Mouse (Mus musculus): ENCODE data around the gene Kcnk5. TPM values are rescaled to one million over a fixed set of nuclear protein-coding genes. Genes with fewer than 3 reads are reported as not detected.
A peak's percentile ranks its signal among the peaks of the same experiment; 100 is the strongest.

Kcnk5 gene
- polyA plus RNA-seq, 1 experiment from 2014 or later = 7.1 TPM

GRCm38 (mm10) chr14:20173873-20174490, 7.6 kb downstream of the Kcnk5 start:
- WGBS = 86% methylated on average over 14 of the region's 14 CpGs
- DNase-seq (ENCODE audit: low spot score) = no peak
- H3K4me1 ChIP-seq = peaks cover 29% of the 10 kb centered on the region

GRCm38 (mm10) chr14:20172924-20173323, 8.7 kb downstream of the Kcnk5 start:
- no peak overlapping the region for H3K4me3 ChIP-seq
- H3K36me3 ChIP-seq = no peaks in the 10 kb centered on the region
- peaks cover 20% of the 10 kb centered on the region for H3K4me1 ChIP-seq
- WGBS = 26% methylated on average over 4 of the region's 4 CpGs
- H3K27me3 ChIP-seq (ENCODE audit: insufficient read depth, poor library complexity, severe bottlenecking) = no peaks in the 10 kb centered on the region
- H3K27ac ChIP-seq = peak overlapping the region; percentile 67
- no peak for DNase-seq (ENCODE audit: low spot score)
- H3K9me3 ChIP-seq = no peaks in the 10 kb centered on the region

More at GRCm38 (mm10) chr14:20173873-20174490, 7.6 kb downstream of the Kcnk5 start:
- no peaks in the 10 kb centered on the region for H3K9me3 ChIP-seq
- no peak overlapping the region for H3K27ac ChIP-seq
- no peak overlapping the region for H3K4me3 ChIP-seq
- no peaks in the 10 kb centered on the region for H3K36me3 ChIP-seq
- H3K27me3 ChIP-seq (ENCODE audit: insufficient read depth, poor library complexity, severe bottlenecking) = no peaks in the 10 kb centered on the region

- H3K4me1 ChIP-seq = peaks cover 21% of the 10 kb centered on the region
- peak overlapping the region; percentile 67 for H3K27ac ChIP-seq
- no peak overlapping the region for H3K4me3 ChIP-seq
- no peaks in the 10 kb centered on the region for H3K9me3 ChIP-seq
- 37% methylated on average over 5 of the region's 5 CpGs for WGBS
- H3K36me3 ChIP-seq = no peaks in the 10 kb centered on the region
- H3K27me3 ChIP-seq (ENCODE audit: insufficient read depth, poor library complexity, severe bottlenecking) = no peaks in the 10 kb centered on the region
- DNase-seq (ENCODE audit: low spot score) = no peak
Observed at GRCm38 (mm10) chr14:20172509-20172908, 9.1 kb downstream of the Kcnk5 start.

- no peaks in the 10 kb centered on the region for H3K27me3 ChIP-seq (ENCODE audit: insufficient read depth, poor library complexity, severe bottlenecking)
- peak overlapping the region; percentile 59 for H3K27ac ChIP-seq
- no peaks in the 10 kb centered on the region for H3K36me3 ChIP-seq
- peaks cover 24% of the 10 kb centered on the region for H3K4me1 ChIP-seq
- no peaks in the 10 kb centered on the region for H3K9me3 ChIP-seq
- no peak overlapping the region for H3K4me3 ChIP-seq
- DNase-seq (ENCODE audit: low spot score) = no peak
- WGBS = 78% methylated on average over 3 of the region's 3 CpGs
Observed at GRCm38 (mm10) chr14:20171840-20172239, 9.8 kb downstream of the Kcnk5 start.

GRCm38 (mm10) chr14:20169251-20169650, 12.4 kb downstream of the Kcnk5 start:
- no peaks in the 10 kb centered on the region for H3K36me3 ChIP-seq
- H3K27ac ChIP-seq = no peak overlapping the region
- no peaks in the 10 kb centered on the region for H3K9me3 ChIP-seq
- no peaks in the 10 kb centered on the region for H3K27me3 ChIP-seq (ENCODE audit: insufficient read depth, poor library complexity, severe bottlenecking)
- no peak for DNase-seq (ENCODE audit: low spot score)
- H3K4me1 ChIP-seq = peaks cover 41% of the 10 kb centered on the region
- WGBS = 90% methylated on average over 4 of the region's 4 CpGs
- H3K4me3 ChIP-seq = no peak overlapping the region

- 71% methylated on average over 1 of the region's 1 CpGs for WGBS
- H3K4me1 ChIP-seq = peaks cover 38% of the 10 kb centered on the region
- no peak overlapping the region for H3K27ac ChIP-seq
- H3K4me3 ChIP-seq = no peak overlapping the region
- H3K9me3 ChIP-seq = no peaks in the 10 kb centered on the region
- DNase-seq (ENCODE audit: low spot score) = no peak
- no peaks in the 10 kb centered on the region for H3K27me3 ChIP-seq (ENCODE audit: insufficient read depth, poor library complexity, severe bottlenecking)
- no peaks in the 10 kb centered on the region for H3K36me3 ChIP-seq
Observed at GRCm38 (mm10) chr14:20168478-20168877, 13.1 kb downstream of the Kcnk5 start.

- Histone ChIP-seq H3K9me3 (no peaks in the 10 kb centered on the region), H3K27me3 (ENCODE audit: insufficient read depth, poor library complexity, severe bottlenecking) (no peaks in the 10 kb centered on the region), H3K27ac (no peak overlapping the region), H3K4me3 (no peak overlapping the region), H3K4me1 (peaks cover 34% of the 10 kb centered on the region), H3K36me3 (no peaks in the 10 kb centered on the region)
- 86% methylated on average over 2 of the region's 2 CpGs for WGBS
- no peak for DNase-seq (ENCODE audit: low spot score)
Observed at GRCm38 (mm10) chr14:20168054-20168453, 13.6 kb downstream of the Kcnk5 start.

GRCm38 (mm10) chr14:20165413-20165812, 16.2 kb downstream of the Kcnk5 start:
- DNase-seq (ENCODE audit: low spot score) = no peak
- H3K4me3 ChIP-seq = no peak overlapping the region
- no peaks in the 10 kb centered on the region for H3K27me3 ChIP-seq (ENCODE audit: insufficient read depth, poor library complexity, severe bottlenecking)
- no peaks in the 10 kb centered on the region for H3K9me3 ChIP-seq
- H3K27ac ChIP-seq = no peak overlapping the region
- no peaks in the 10 kb centered on the region for H3K36me3 ChIP-seq
- WGBS = 41% methylated on average over 1 of the region's 1 CpGs
- H3K4me1 ChIP-seq = peaks cover 25% of the 10 kb centered on the region

GRCm38 (mm10) chr14:20164438-20164837, 17.2 kb downstream of the Kcnk5 start:
- DNase-seq (ENCODE audit: low spot score) = no peak
- Histone ChIP-seq H3K4me1 (peaks cover 35% of the 10 kb centered on the region), H3K27ac (no peak overlapping the region), H3K9me3 (no peaks in the 10 kb centered on the region), H3K27me3 (ENCODE audit: insufficient read depth, poor library complexity, severe bottlenecking) (no peaks in the 10 kb centered on the region), H3K4me3 (no peak overlapping the region), H3K36me3 (no peaks in the 10 kb centered on the region)
- WGBS = 88% methylated on average over 7 of the region's 7 CpGs

GRCm38 (mm10) chr14:20162686-20163085, 18.9 kb downstream of the Kcnk5 start:
- H3K4me1 ChIP-seq = peaks cover 42% of the 10 kb centered on the region
- H3K4me3 ChIP-seq = no peak overlapping the region
- WGBS = 80% methylated on average over 6 of the region's 6 CpGs
- H3K27me3 ChIP-seq (ENCODE audit: insufficient read depth, poor library complexity, severe bottlenecking) = no peaks in the 10 kb centered on the region
- H3K36me3 ChIP-seq = no peaks in the 10 kb centered on the region
- DNase-seq (ENCODE audit: low spot score) = no peak
- no peaks in the 10 kb centered on the region for H3K9me3 ChIP-seq
- no peak overlapping the region for H3K27ac ChIP-seq

GRCm38 (mm10) chr14:20158727-20159681, 22.6 kb downstream of the Kcnk5 start:
- Histone ChIP-seq H3K27ac (no peak overlapping the region), H3K36me3 (no peaks in the 10 kb centered on the region), H3K9me3 (no peaks in the 10 kb centered on the region), H3K4me3 (no peak overlapping the region), H3K27me3 (ENCODE audit: insufficient read depth, poor library complexity, severe bottlenecking) (0 out of 2 replicates have a peak, but pooled peaks cover 4% of the 10 kb centered on the region), H3K4me1 (peaks cover 49% of the 10 kb centered on the region)
- 72% methylated on average over 8 of the region's 8 CpGs for WGBS
- DNase-seq (ENCODE audit: low spot score) = no peak

- Histone ChIP-seq H3K36me3 (no peaks in the 10 kb centered on the region), H3K9me3 (no peaks in the 10 kb centered on the region), H3K4me1 (peaks cover 50% of the 10 kb centered on the region), H3K4me3 (no peak overlapping the region), H3K27me3 (ENCODE audit: insufficient read depth, poor library complexity, severe bottlenecking) (0 out of 2 replicates have a peak, but pooled peaks cover 4% of the 10 kb centered on the region), H3K27ac (no peak overlapping the region)
- no peak for DNase-seq (ENCODE audit: low spot score)
- WGBS = 74% methylated on average over 10 of the region's 10 CpGs
Observed at GRCm38 (mm10) chr14:20157595-20157994, 24.0 kb downstream of the Kcnk5 start.

GRCm38 (mm10) chr14:20155718-20156117, 25.9 kb downstream of the Kcnk5 start:
- Histone ChIP-seq H3K9me3 (no peaks in the 10 kb centered on the region), H3K36me3 (no peaks in the 10 kb centered on the region), H3K27ac (0 out of 2 replicates have a peak overlapping the region, but pooled peaks have one; percentile 16), H3K4me3 (no peak overlapping the region), H3K27me3 (ENCODE audit: insufficient read depth, poor library complexity, severe bottlenecking) (0 out of 2 replicates have a peak, but pooled peaks cover 4% of the 10 kb centered on the region), H3K4me1 (peaks cover 50% of the 10 kb centered on the region)
- no peak for DNase-seq (ENCODE audit: low spot score)
- 53% methylated on average over 10 of the region's 10 CpGs for WGBS
